Comparison of ENCODE assay signal across 12 mouse cellular contexts in genomic region chr11:100406995-100407705, GRCm38 (mm10). TPM values are rescaled to one million over a fixed set of nuclear protein-coding genes. Genes with fewer than 3 reads are reported as not detected.
DNase-seq lines count a peak whose midpoint lies in the region; ATAC-seq and TF ChIP-seq lines count a peak whose summit lies in the region.
"Had no signal": no experiment of that assay in that cellular context is flagged by ENCODE, and none has a peak within 500 bp of the region (broad histone marks: within the 10 kb centered on the region; RNA-seq: fewer than 3 reads in every experiment).

No protein-coding gene starts in this region.

- no peak for DNase-seq in heart, postnatal 36 days
- peak; percentile 88 for DNase-seq in cerebellum, adult 11 months
- DNase-seq in cerebellum, adult 9-10 months, result peak; percentile 98
- DNase-seq in kidney, postnatal 4 days, result no peak
- DNase-seq in gastrocnemius, adult 8-10 months (ENCODE audit: low spot score in 2 of 2), result no peak

- TF ChIP-seq POLR2A in myocyte (IDR thresholded peaks at IDR 0.05; ENCODE audit: insufficient read length, low read depth), result no peak

- no peaks in the 10 kb centered on the region for H3K27me3 ChIP-seq in heart, embryonic 16.5 days (ENCODE audit: control insufficient read depth, insufficient read depth, low read length)
- H3K27me3 ChIP-seq in myocyte (ENCODE audit: control insufficient read depth, insufficient read depth, insufficient read length), result no peaks in the 10 kb centered on the region
- H3K27me3 ChIP-seq: forebrain, embryonic 15.5 days; heart, embryonic 13.5 days; liver, embryonic 13.5 days; lung, embryonic 15.5 days had no signal

- intact Hi-C loops in heart, postnatal 36 days (cut with DNase I), result no loop called here

- H3K79me2 ChIP-seq in myocyte (ENCODE audit: control insufficient read depth, insufficient read depth), result peaks cover 8% of the 10 kb centered on the region

- no peaks in the 10 kb centered on the region for H3K9me3 ChIP-seq in heart, embryonic 16.5 days (replicated peaks; ENCODE audit: control insufficient read depth, low read length)
- H3K9me3 ChIP-seq: forebrain, embryonic 15.5 days; heart, embryonic 13.5 days; liver, embryonic 13.5 days; lung, embryonic 15.5 days had no signal

- H3ac ChIP-seq in myocyte (ENCODE audit: control insufficient read depth, insufficient read length), result no peak overlapping the region

- no peak overlapping the region for H3K4me3 ChIP-seq in heart, embryonic 16.5 days (ENCODE audit: low read length)
- no peak overlapping the region for H3K4me3 ChIP-seq in myocyte
- H3K4me3 ChIP-seq: forebrain, embryonic 15.5 days; heart, embryonic 13.5 days; liver, embryonic 13.5 days; lung, embryonic 15.5 days had no signal

- ATAC-seq in heart, embryonic 16.5 days (replicated peaks; ENCODE audit: extremely low read depth, insufficient read depth, low FRiP score), result no peak
- ATAC-seq: forebrain, embryonic 15.5 days; inflammation-experienced regulatory T-cells, adult 6 months had no signal

- H3K4me2 ChIP-seq in heart, embryonic 16.5 days (ENCODE audit: low read depth, low read length), result no peak overlapping the region
- H3K4me2 ChIP-seq in myocyte (ENCODE audit: low read depth), result no peak overlapping the region
- H3K4me2 ChIP-seq: forebrain, embryonic 15.5 days; heart, embryonic 13.5 days; liver, embryonic 13.5 days; lung, embryonic 15.5 days had no signal

- 0 out of 2 replicates have a peak overlapping the region, but pooled peaks have one; percentile 22 for H3K9ac ChIP-seq in heart, embryonic 16.5 days (ENCODE audit: low read length)
- H3K9ac ChIP-seq: forebrain, embryonic 15.5 days; heart, embryonic 13.5 days; liver, embryonic 13.5 days; lung, embryonic 15.5 days had no signal

- peaks cover 32% of the 10 kb centered on the region for H3K4me1 ChIP-seq in heart, embryonic 16.5 days (ENCODE audit: control insufficient read depth, insufficient read depth, low read length)

- peaks cover 8% of the 10 kb centered on the region for H3K36me3 ChIP-seq in heart, embryonic 16.5 days (ENCODE audit: control insufficient read depth, insufficient read depth)
- peaks cover 14% of the 10 kb centered on the region for H3K36me3 ChIP-seq in myocyte (ENCODE audit: control insufficient read depth, insufficient read depth)
- H3K36me3 ChIP-seq: forebrain, embryonic 15.5 days; liver, embryonic 13.5 days had no signal

- H3K27ac ChIP-seq in heart, embryonic 16.5 days (ENCODE audit: low read length), result no peak overlapping the region
- H3K27ac ChIP-seq: forebrain, embryonic 15.5 days; heart, embryonic 13.5 days; liver, embryonic 13.5 days; lung, embryonic 15.5 days had no signal

- WGBS in heart, embryonic 16.5 days, result 84% methylated on average over 5 of the region's 5 CpGs

TF ChIP-seq in myocyte, 11 proteins besides CTCF, POLR2A, EP300 and RAD21:
- TF ChIP-seq SRF (IDR thresholded peaks at IDR 0.05; ENCODE audit: control insufficient read depth, insufficient read length, low read depth), result no peak
- peak; percentile 74 for TF ChIP-seq POLR2AphosphoS2 (IDR thresholded peaks at IDR 0.05; ENCODE audit: insufficient read length, low read depth)

RNA-seq across cellular contexts. Expression of gene P3h4, which starts 7.5 kb away (rescaled TPM):
- polyA plus RNA-seq in heart, embryonic 16.5 days (2015; fragmentation: Nextera tagmentation; extraction: Ambion mirVana), result 50.8 and 52.6 TPM in 2 replicates
- 10 to 100 TPM; 16.3 to 18.2 TPM for total RNA-seq in heart, postnatal 36 days (2021)
- 115 TPM for polyA plus RNA-seq in myocyte (2012; fragmentation: generic; extraction: Trizol)
- total RNA-seq in gastrocnemius, adult 8-10 months (2022), result 1 to 10 TPM; 1.5 to 3.5 (median 2.3) TPM

RNA-seq across cellular contexts. Expression of gene Fkbp10, which starts 8.3 kb away (rescaled TPM):
- polyA plus RNA-seq in heart, embryonic 16.5 days (2015; fragmentation: Nextera tagmentation; extraction: Ambion mirVana), result 89.4 and 98.0 TPM in 2 replicates
- 10 to 100 TPM; 12.9 to 13.4 TPM for total RNA-seq in heart, postnatal 36 days (2021)
- 162 TPM for polyA plus RNA-seq in myocyte (2012; fragmentation: generic; extraction: Trizol)
- total RNA-seq in gastrocnemius, adult 8-10 months (2022), result 1 to 10 TPM; 1.1 to 3.3 (median 2.9) TPM

RNA-seq across cellular contexts. Expression of gene Jup, which starts 9.6 kb away (rescaled TPM):
- 140 and 155 TPM in 2 replicates for polyA plus RNA-seq in heart, embryonic 16.5 days (2015; fragmentation: Nextera tagmentation; extraction: Ambion mirVana)
- 100 to 1,000 TPM; 252 to 272 TPM for total RNA-seq in heart, postnatal 36 days (2021)
- 161 TPM for polyA plus RNA-seq in myocyte (2012; fragmentation: generic; extraction: Trizol)
- total RNA-seq in gastrocnemius, adult 8-10 months (2022), result 10 to 100 TPM; 52.8 to 86.6 (median 56.6) TPM

RNA-seq across cellular contexts. Expression of gene Nt5c3b, which starts 34.5 kb away (rescaled TPM):
- 107 and 110 TPM in 2 replicates for polyA plus RNA-seq in heart, embryonic 16.5 days (2015; fragmentation: Nextera tagmentation; extraction: Ambion mirVana)
- total RNA-seq in heart, postnatal 36 days (2021), result 10 to 100 TPM; 29.7 to 29.8 TPM
- 47.6 TPM for polyA plus RNA-seq in myocyte (2012; fragmentation: generic; extraction: Trizol)
- 1 to 10 TPM; 6.2 to 8.4 (median 7.7) TPM for total RNA-seq in gastrocnemius, adult 8-10 months (2022)

RNA-seq across cellular contexts. Expression of gene Klhl10, which starts 34.6 kb away (rescaled TPM):
- 0.29 and 0.47 TPM in 2 replicates for polyA plus RNA-seq in heart, embryonic 16.5 days (2015; fragmentation: Nextera tagmentation; extraction: Ambion mirVana)
- total RNA-seq in heart, postnatal 36 days (2021), result under 1 TPM; 0.86 to 0.92 TPM
- 0.20 TPM for polyA plus RNA-seq in myocyte (2012; fragmentation: generic; extraction: Trizol)
- total RNA-seq in gastrocnemius, adult 8-10 months (2022), result under 1 TPM; 0.13 to 0.39 (median 0.33) TPM

Comparison
In these comparisons a context has a peak if more than half of its experiments do, and no peak if none do; other contexts are left out.
1. DNase-seq: peak in cerebellum, adult 11 months (single experiment) and cerebellum, adult 9-10 months (single experiment); none in heart, postnatal 36 days (0 of 2), kidney, postnatal 4 days (0 of 2) and gastrocnemius, adult 8-10 months (0 of 2).